Mouse (Mus musculus): ENCODE results near the gene Col4a3. TPM values are rescaled to one million over a fixed set of nuclear protein-coding genes. Genes with fewer than 3 reads are reported as not detected.

Col4a3 gene
- polyA plus RNA-seq, 1 experiment from 2014 or later, result 0.04 TPM

- no peaks in the 10 kb centered on the region for H3K27me3 ChIP-seq (ENCODE audit: poor library complexity, severe bottlenecking)
- no peaks in the 10 kb centered on the region for H3K9me3 ChIP-seq
- DNase-seq (ENCODE audit: extremely low spot score, low spot score), result no peak
- 89% methylated on average over 5 of the region's 5 CpGs for WGBS
- no peaks in the 10 kb centered on the region for H3K36me3 ChIP-seq (replicated peaks)
- no peak overlapping the region for H3K4me3 ChIP-seq
- no peak overlapping the region for H3K27ac ChIP-seq
- no peaks in the 10 kb centered on the region for H3K4me1 ChIP-seq
These were observed 31.3 kb downstream of the Col4a3 start for GRCm38 (mm10) chr1:82618001-82618400.

DNA sequence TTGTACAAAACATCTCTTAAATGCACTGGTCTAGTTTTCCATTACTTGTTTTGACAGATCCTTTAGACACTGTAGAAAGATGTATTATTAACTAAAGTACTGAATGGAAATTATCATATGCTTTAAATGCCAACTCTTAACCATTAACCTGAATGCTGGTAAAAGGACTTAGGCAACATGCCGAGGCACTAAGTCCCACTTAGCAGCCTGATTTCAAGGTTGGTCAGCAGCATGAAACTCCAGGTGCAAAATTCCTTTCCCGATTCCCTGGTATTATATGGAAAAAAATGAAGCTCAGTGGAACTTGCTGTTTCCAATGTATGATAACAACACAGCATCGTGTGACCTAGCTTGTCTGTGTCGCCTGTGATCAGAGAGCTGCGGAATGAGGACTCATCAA lies 31.9 kb downstream of the Col4a3 start:
- H3K9me3 ChIP-seq, result no peaks in the 10 kb centered on the region
- no peaks in the 10 kb centered on the region for H3K36me3 ChIP-seq (replicated peaks)
- no peak overlapping the region for H3K4me3 ChIP-seq
- WGBS, result 90% methylated on average over 5 of the region's 5 CpGs
- no peaks in the 10 kb centered on the region for H3K4me1 ChIP-seq
- H3K27me3 ChIP-seq (ENCODE audit: poor library complexity, severe bottlenecking), result no peaks in the 10 kb centered on the region
- H3K27ac ChIP-seq, result no peak overlapping the region
- DNase-seq (ENCODE audit: extremely low spot score, low spot score), result no peak

- H3K27ac ChIP-seq, result no peak overlapping the region
- 88% methylated on average over 5 of the region's 5 CpGs for WGBS
These were observed 33.3 kb downstream of the Col4a3 start for GRCm38 (mm10) chr1:82619981-82620380.

DNA sequence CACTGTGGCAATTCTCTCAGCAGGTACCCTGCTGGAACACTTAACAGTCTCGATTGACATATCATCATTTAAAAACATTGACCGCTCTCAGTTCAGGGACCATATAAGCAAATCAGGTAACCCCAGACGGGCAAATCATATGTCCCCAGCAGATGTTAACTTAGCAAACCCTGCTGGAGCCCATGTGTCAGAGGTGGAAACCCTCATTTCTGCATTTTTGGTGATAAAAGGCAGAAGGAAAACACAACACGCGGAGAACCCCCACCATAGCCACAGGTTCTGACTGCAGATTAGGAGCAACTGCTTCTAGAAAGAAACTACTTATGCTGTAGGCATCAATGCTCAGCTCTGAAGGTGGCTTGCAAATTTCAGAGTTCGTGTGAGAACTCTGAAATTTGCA lies 38.2 kb downstream of the Col4a3 start:
- no peak overlapping the region for H3K27ac ChIP-seq
- DNase-seq (ENCODE audit: extremely low spot score, low spot score), result no peak
- no peak overlapping the region for H3K4me3 ChIP-seq
- 84% methylated on average over 6 of the region's 6 CpGs for WGBS
- no peaks in the 10 kb centered on the region for H3K36me3 ChIP-seq (replicated peaks)
- no peaks in the 10 kb centered on the region for H3K27me3 ChIP-seq (ENCODE audit: poor library complexity, severe bottlenecking)
- no peaks in the 10 kb centered on the region for H3K9me3 ChIP-seq
- H3K4me1 ChIP-seq, result no peaks in the 10 kb centered on the region

More at GRCm38 (mm10) chr1:82619981-82620380, 33.3 kb downstream of the Col4a3 start:
- no peaks in the 10 kb centered on the region for H3K4me1 ChIP-seq
- DNase-seq (ENCODE audit: extremely low spot score, low spot score), result no peak
- no peak overlapping the region for H3K4me3 ChIP-seq
- H3K27me3 ChIP-seq (ENCODE audit: poor library complexity, severe bottlenecking), result no peaks in the 10 kb centered on the region
- H3K9me3 ChIP-seq, result no peaks in the 10 kb centered on the region
- no peaks in the 10 kb centered on the region for H3K36me3 ChIP-seq (replicated peaks)

DNA sequence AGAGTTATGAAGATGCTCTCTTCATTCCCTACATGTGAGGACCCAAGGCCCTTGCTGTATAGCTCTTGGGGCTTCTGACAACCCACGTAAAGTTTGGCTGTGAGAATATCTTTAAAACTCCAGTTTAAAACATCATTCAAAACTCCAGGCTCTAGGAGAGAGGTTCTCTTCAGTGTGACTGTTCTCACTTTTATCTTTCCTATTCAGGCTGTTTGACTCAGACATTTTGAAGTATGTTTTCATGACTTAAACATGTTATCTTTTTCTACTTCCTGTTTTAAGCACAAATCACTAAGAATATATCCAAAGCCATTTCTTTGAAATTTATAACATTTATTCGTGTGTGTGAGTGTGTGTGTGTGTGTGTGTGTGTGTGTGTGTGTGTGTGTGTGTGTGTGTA lies 38.8 kb downstream of the Col4a3 start:
- WGBS, result 82% methylated on average over 2 of the region's 2 CpGs
- H3K27me3 ChIP-seq (ENCODE audit: poor library complexity, severe bottlenecking), result no peaks in the 10 kb centered on the region
- DNase-seq (ENCODE audit: extremely low spot score, low spot score), result no peak
- H3K36me3 ChIP-seq (replicated peaks), result no peaks in the 10 kb centered on the region
- no peaks in the 10 kb centered on the region for H3K4me1 ChIP-seq
- no peak overlapping the region for H3K27ac ChIP-seq
- no peak overlapping the region for H3K4me3 ChIP-seq
- H3K9me3 ChIP-seq, result no peaks in the 10 kb centered on the region

DNA sequence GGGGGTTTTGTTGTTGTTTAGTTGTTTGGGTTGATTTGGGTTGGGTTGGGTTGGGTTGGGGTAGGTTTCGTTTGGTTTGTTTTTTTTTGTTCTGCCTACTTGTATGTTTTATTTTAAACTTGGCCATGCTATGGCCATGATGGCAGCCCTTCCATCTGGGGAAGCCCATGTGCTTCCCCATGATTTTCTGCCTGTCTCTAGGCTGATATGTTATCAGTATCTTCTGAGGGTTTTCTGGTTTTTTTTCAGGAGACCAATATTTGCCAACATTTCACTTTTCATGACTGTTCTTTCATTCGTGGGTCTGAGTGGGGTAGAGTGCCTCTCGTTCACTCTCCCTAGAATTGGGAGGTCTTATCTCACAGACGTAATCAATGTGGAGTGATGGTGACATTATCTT lies 40.9 kb downstream of the Col4a3 start:
- no peak overlapping the region for H3K27ac ChIP-seq
- no peaks in the 10 kb centered on the region for H3K9me3 ChIP-seq
- H3K27me3 ChIP-seq (ENCODE audit: poor library complexity, severe bottlenecking), result no peaks in the 10 kb centered on the region
- no peak for DNase-seq (ENCODE audit: extremely low spot score, low spot score)
- no peaks in the 10 kb centered on the region for H3K4me1 ChIP-seq
- 83% methylated on average over 4 of the region's 4 CpGs for WGBS
- no peak overlapping the region for H3K4me3 ChIP-seq
- no peaks in the 10 kb centered on the region for H3K36me3 ChIP-seq (replicated peaks)

DNA sequence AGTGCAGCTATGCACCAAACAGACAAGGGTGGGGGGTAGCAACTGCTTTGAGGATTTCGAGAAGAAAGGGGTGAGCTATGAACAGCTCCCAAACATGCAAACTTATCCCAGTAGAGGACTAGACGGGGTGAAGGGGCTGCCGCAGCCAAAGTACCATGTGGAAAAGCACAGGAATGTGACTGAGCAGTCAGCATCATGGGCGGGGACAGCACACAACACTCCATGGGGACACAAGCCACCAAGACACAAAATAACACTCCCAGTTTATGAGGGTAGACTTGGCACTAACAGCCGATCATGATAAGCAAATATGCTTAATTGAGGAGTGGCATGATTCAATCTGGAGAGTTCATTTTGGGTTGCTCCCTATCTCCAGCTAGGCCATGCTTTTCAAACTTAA lies 42.8 kb downstream of the Col4a3 start:
- no peaks in the 10 kb centered on the region for H3K4me1 ChIP-seq
- H3K27me3 ChIP-seq (ENCODE audit: poor library complexity, severe bottlenecking), result no peaks in the 10 kb centered on the region
- 90% methylated on average over 5 of the region's 5 CpGs for WGBS
- no peak for DNase-seq (ENCODE audit: extremely low spot score, low spot score)
- no peak overlapping the region for H3K4me3 ChIP-seq
- H3K27ac ChIP-seq, result no peak overlapping the region
- H3K9me3 ChIP-seq, result no peaks in the 10 kb centered on the region
- no peaks in the 10 kb centered on the region for H3K36me3 ChIP-seq (replicated peaks)

DNA sequence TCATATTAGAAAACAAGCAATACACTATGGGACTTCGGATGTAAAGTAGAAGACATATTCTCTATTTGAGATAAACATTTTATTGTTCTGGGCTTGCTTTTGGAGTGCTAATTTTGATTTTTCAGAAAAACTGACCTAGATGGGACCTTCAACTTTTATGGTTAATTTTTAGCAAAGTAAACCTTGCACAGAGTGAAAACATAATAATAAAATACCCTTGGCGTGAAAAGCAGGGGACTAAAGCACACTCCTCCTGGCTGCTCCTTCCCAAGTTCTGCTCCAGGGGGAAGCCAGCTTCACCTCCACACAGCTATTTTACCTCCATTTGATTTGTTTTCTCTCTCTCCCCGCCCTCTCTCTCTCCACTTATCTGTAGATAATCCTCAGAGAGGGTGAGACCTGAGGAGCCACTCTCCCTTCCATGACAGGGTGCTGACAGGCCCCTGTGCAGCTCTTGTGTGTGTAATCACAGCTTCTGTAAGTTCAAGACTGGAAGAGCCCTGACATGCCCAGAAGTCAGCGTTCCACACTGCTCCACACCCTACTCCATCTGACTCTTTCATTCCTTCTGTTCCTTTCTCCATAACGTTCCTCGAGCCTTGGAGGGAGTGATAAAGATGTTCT lies 44.6 kb downstream of the Col4a3 start:
- Histone ChIP-seq H3K27me3 (ENCODE audit: poor library complexity, severe bottlenecking) (no peaks in the 10 kb centered on the region), H3K27ac (no peak overlapping the region), H3K36me3 (replicated peaks) (no peaks in the 10 kb centered on the region), H3K9me3 (no peaks in the 10 kb centered on the region), H3K4me3 (no peak overlapping the region), H3K4me1 (no peaks in the 10 kb centered on the region)
- WGBS, result 82% methylated on average over 6 of the region's 6 CpGs
- no peak for DNase-seq (ENCODE audit: extremely low spot score, low spot score)

DNA sequence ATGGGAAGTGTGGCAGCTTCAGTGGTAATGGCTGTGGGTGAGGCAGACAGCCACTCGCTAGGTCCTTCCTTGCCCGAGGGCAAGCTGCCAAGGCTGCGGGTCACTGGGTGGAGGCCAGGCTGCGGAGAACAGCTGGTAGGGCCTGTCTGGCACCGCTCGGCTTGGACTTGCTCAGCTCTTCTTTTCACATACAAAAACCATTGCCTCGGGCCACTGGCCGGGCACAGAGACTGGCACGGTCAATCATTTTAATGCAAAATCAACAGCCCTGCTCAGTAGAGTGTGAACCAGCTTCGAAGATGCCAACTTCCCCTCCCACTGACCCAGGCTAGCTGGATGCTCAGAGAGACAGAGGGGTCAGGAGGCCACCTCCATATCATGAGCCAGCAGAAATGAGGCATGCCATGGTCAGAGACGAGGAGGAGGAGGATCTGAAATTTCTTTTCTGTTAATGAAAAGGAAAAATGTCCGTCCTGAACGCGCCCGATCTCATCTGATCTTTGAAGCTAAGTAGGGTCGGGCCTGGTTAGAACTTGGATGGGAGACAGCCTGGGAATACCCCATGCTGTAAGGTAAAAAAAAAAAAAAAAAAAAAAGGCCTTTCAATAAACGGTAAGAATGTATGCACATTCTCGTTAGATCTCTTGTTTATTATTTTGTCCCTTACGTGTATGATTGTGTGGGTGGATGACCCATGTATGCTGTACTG lies 48.0 kb downstream of the Col4a3 start:
- 92% methylated on average over 19 of the region's 19 CpGs for WGBS
- H3K27ac ChIP-seq, result no peak overlapping the region
- no peaks in the 10 kb centered on the region for H3K36me3 ChIP-seq (replicated peaks)
- H3K9me3 ChIP-seq, result no peaks in the 10 kb centered on the region
- H3K27me3 ChIP-seq (ENCODE audit: poor library complexity, severe bottlenecking), result no peaks in the 10 kb centered on the region
- no peak for DNase-seq (ENCODE audit: extremely low spot score, low spot score)
- H3K4me1 ChIP-seq, result no peaks in the 10 kb centered on the region
- H3K4me3 ChIP-seq, result no peak overlapping the region

DNA sequence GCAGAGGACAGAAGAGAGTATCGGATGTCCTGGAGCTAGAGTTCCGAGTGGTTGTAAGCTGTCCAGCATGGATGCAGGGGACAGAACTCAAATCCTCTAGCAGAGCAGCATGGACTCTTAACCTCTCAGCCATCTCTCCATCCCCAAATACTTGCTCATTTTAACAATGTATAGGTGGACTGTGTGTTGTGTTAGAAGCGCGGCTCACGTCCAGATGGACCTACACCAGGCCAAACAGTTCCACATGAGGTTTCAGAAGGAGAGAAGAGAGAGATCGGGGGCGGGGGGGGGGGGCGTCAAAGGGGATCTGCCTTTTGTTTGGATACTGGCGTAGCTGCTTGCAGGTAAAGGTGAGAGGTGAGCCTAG lies 48.5 kb downstream of the Col4a3 start:
- 93% methylated on average over 9 of the region's 9 CpGs for WGBS
- Histone ChIP-seq H3K36me3 (replicated peaks) (no peaks in the 10 kb centered on the region), H3K4me1 (no peaks in the 10 kb centered on the region), H3K4me3 (no peak overlapping the region), H3K27ac (no peak overlapping the region), H3K27me3 (ENCODE audit: poor library complexity, severe bottlenecking) (no peaks in the 10 kb centered on the region), H3K9me3 (no peaks in the 10 kb centered on the region)
- no peak for DNase-seq (ENCODE audit: extremely low spot score, low spot score)

DNA sequence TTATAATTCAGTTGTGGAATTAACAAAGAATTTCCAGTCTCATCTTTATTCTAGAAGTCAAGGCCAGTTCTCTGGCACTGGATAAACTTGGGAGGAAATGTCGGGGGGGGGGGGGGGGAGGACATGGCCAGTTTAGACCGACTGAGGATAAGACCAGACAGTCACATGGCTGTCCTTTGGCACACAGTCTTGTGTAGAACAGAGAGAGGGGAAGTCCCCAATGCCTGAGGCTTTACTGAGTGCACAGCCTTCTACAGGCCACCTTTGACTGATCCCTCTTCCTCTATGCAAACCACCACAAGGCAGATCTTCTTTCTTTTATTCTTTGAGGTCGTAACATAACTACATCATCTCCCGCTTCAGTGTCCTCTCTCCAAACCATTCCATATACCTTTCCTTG lies 49.6 kb downstream of the Col4a3 start:
- H3K4me3 ChIP-seq, result no peak overlapping the region
- H3K27ac ChIP-seq, result no peak overlapping the region
- no peaks in the 10 kb centered on the region for H3K27me3 ChIP-seq (ENCODE audit: poor library complexity, severe bottlenecking)
- no peak for DNase-seq (ENCODE audit: extremely low spot score, low spot score)
- no peaks in the 10 kb centered on the region for H3K36me3 ChIP-seq (replicated peaks)
- H3K4me1 ChIP-seq, result no peaks in the 10 kb centered on the region
- 86% methylated on average over 4 of the region's 4 CpGs for WGBS
- H3K9me3 ChIP-seq, result no peaks in the 10 kb centered on the region

- 95% methylated on average over 7 of the region's 7 CpGs for WGBS
- Histone ChIP-seq H3K27ac (no peak overlapping the region), H3K36me3 (replicated peaks) (no peaks in the 10 kb centered on the region), H3K9me3 (no peaks in the 10 kb centered on the region), H3K4me3 (no peak overlapping the region), H3K27me3 (ENCODE audit: poor library complexity, severe bottlenecking) (no peaks in the 10 kb centered on the region), H3K4me1 (no peaks in the 10 kb centered on the region)
- no peak for DNase-seq (ENCODE audit: extremely low spot score, low spot score)
These were observed 50.7 kb downstream of the Col4a3 start for GRCm38 (mm10) chr1:82637414-82637813.

- no peaks in the 10 kb centered on the region for H3K4me1 ChIP-seq
- no peaks in the 10 kb centered on the region for H3K9me3 ChIP-seq
- WGBS, result 78% methylated on average over 2 of the region's 2 CpGs
- no peak overlapping the region for H3K4me3 ChIP-seq
- H3K27ac ChIP-seq, result no peak overlapping the region
- H3K27me3 ChIP-seq (ENCODE audit: poor library complexity, severe bottlenecking), result no peaks in the 10 kb centered on the region
- DNase-seq (ENCODE audit: extremely low spot score, low spot score), result no peak
- no peaks in the 10 kb centered on the region for H3K36me3 ChIP-seq (replicated peaks)
These were observed 51.7 kb downstream of the Col4a3 start for GRCm38 (mm10) chr1:82638428-82638827.
